Comparison of ENCODE assay signal across 9 mouse cellular contexts in genomic region chr1:177683931-177684836, GRCm38 (mm10). TPM values are rescaled to one million over a fixed set of nuclear protein-coding genes. Genes with fewer than 3 reads are reported as not detected.
DNase-seq lines count a peak whose midpoint lies in the region; ATAC-seq lines count a peak whose summit lies in the region.
"Had no signal": no experiment of that assay in that cellular context is flagged by ENCODE, and none has a peak within 500 bp of the region (broad histone marks: within the 10 kb centered on the region; RNA-seq: fewer than 3 reads in every experiment).

No protein-coding gene starts in this region.

- H3K4me3 ChIP-seq in forebrain, embryonic 10.5 days, result no peak overlapping the region

- DNase-seq in layer of hippocampus, adult 11-12 months (ENCODE audit: low spot score), result peak; percentile 41
- no peak for DNase-seq in layer of hippocampus, adult 9-10 months (ENCODE audit: low spot score)
- DNase-seq in forebrain, embryonic 10.5 days (ENCODE audit: extremely low spot score, low spot score), result no peak
- peak; percentile 21 to 26 for DNase-seq in left cerebral cortex, adult 8-10 months (ENCODE audit: low spot score in 2 of 2)
- peak; percentile 14 to 41 for DNase-seq in right cerebral cortex, postnatal 36 days (ENCODE audit: low spot score in 2 of 2)
- no peak for DNase-seq in heart, postnatal 10 days
- no peak for DNase-seq in frontal cortex, postnatal 10 days (ENCODE audit: low spot score in 2 of 2)

- H3K27ac ChIP-seq in forebrain, embryonic 10.5 days, result peak overlapping the region; percentile 66

- intact Hi-C loops in heart, postnatal 10 days (cut with DNase I), result loop anchor here (2.0 to 10.0 kb wide), 2 partner anchors 239 to 489 kb away; partner anchors contain the start of gene Zbtb18

- ATAC-seq in megakaryocyte, adult 5-6 weeks (ENCODE audit: poor library complexity, severe bottlenecking), result no peak

- no peaks in the 10 kb centered on the region for H3K27me3 ChIP-seq in forebrain, embryonic 10.5 days (ENCODE audit: poor library complexity, severe bottlenecking)

- no peaks in the 10 kb centered on the region for H3K9me3 ChIP-seq in forebrain, embryonic 10.5 days

- H3K4me1 ChIP-seq in forebrain, embryonic 10.5 days, result peaks cover 17% of the 10 kb centered on the region

- H3K36me3 ChIP-seq in forebrain, embryonic 10.5 days (replicated peaks), result no peaks in the 10 kb centered on the region

- 52% methylated on average over 18 of the region's 18 CpGs for WGBS in forebrain, embryonic 10.5 days

RNA-seq across cellular contexts. Expression of gene 1700016C15Rik, which starts 45.4 kb away (rescaled TPM):
- polyA plus RNA-seq in forebrain, embryonic 10.5 days (2016; fragmentation: Nextera tagmentation; extraction: Ambion mirVana), result not detected in 2 replicates
- not detected for total RNA-seq in left cerebral cortex, adult 8-10 months (2022)
- total RNA-seq in megakaryocyte, adult 5-6 weeks (2015), result not detected in 2 replicates
- total RNA-seq in megakaryocyte, adult 5-6 weeks (2017), result not detected in 2 replicates
- total RNA-seq in heart, postnatal 10 days (2021), result not detected
- polyA plus RNA-seq: intestine, embryonic 14.5 days had no signal

Comparison
In these comparisons a context has a peak if more than half of its experiments do, and no peak if none do; other contexts are left out.
1. DNase-seq: peak in layer of hippocampus, adult 11-12 months (single experiment), left cerebral cortex, adult 8-10 months (2 of 2) and right cerebral cortex, postnatal 36 days (2 of 2); none in layer of hippocampus, adult 9-10 months (single experiment), forebrain, embryonic 10.5 days (single experiment), heart, postnatal 10 days (0 of 2) and frontal cortex, postnatal 10 days (0 of 2).